8 mouse cellular contexts compared by ENCODE assay signal in genomic region chr8:123807024-123807431, GRCm38 (mm10). TPM values are rescaled to one million over a fixed set of nuclear protein-coding genes. Genes with fewer than 3 reads are reported as not detected.
DNase-seq lines count a peak whose midpoint lies in the region; ATAC-seq and TF ChIP-seq lines count a peak whose summit lies in the region.

No protein-coding gene starts in this region.

- TF ChIP-seq POLR2A in heart, adult 2 months (IDR thresholded peaks at IDR 0.05; ENCODE audit: insufficient read depth, low read depth, low read length): no peak
- no peak for TF ChIP-seq POLR2A in olfactory bulb, adult 2 months (IDR thresholded peaks at IDR 0.05; ENCODE audit: insufficient read depth, low read depth, low read length)

- DNase-seq in heart, adult 2 months: peak in 1 of 2 experiments; percentile 8
- DNase-seq in heart, adult 9 months (ENCODE audit: low spot score in 2 of 2): no peak
- DNase-seq in embryonic facial prominence, embryonic 14.5 days (ENCODE audit: low spot score): peak; percentile 48
- DNase-seq in induced T-regulatory cell, adult 2 months (ENCODE audit: low read depth): peak; percentile 63
- DNase-seq in liver, embryonic 13.5 days: peak; percentile 43
- no peak for DNase-seq in left cerebral cortex, postnatal 14 days (ENCODE audit: low spot score in 2 of 2)
- DNase-seq in adrenal gland, adult 2 months: no peak

- TF ChIP-seq EP300 in heart, adult 2 months (IDR thresholded peaks at IDR 0.05; ENCODE audit: insufficient read depth, low read depth, low read length): no peak

- 0 out of 2 replicates have a peak overlapping the region, but pooled peaks have one; percentile 19 for H3K9ac ChIP-seq in heart, adult 2 months (ENCODE audit: low read depth, low read length)
- H3K9ac ChIP-seq in embryonic facial prominence, embryonic 14.5 days (ENCODE audit: low read depth, low read length): peak overlapping the region; percentile 85
- peak overlapping the region; percentile 89 for H3K9ac ChIP-seq in liver, embryonic 13.5 days

- WGBS in heart, adult 2 months: 11% methylated on average over 14 of the region's 14 CpGs
- 6% methylated on average over 14 of the region's 14 CpGs for WGBS in embryonic facial prominence, embryonic 14.5 days
- WGBS in liver, embryonic 13.5 days (ENCODE audit: insufficient replicate concordance): 2% methylated on average over 14 of the region's 14 CpGs
- WGBS in olfactory bulb, adult 2 months: 3% methylated on average over 14 of the region's 14 CpGs

- peak overlapping the region; percentile 91 for H3K4me2 ChIP-seq in embryonic facial prominence, embryonic 14.5 days (ENCODE audit: low read depth, low read length)
- peak overlapping the region; percentile 95 for H3K4me2 ChIP-seq in liver, embryonic 13.5 days

- TF ChIP-seq CTCF in heart, adult 2 months (IDR thresholded peaks at IDR 0.05): no peak
- no peak for TF ChIP-seq CTCF in olfactory bulb, adult 2 months (IDR thresholded peaks at IDR 0.05; ENCODE audit: insufficient read depth, low read depth, low read length)

- H3K36me3 ChIP-seq in heart, adult 2 months (ENCODE audit: control insufficient read depth, insufficient read depth, low read length): no peaks in the 10 kb centered on the region
- H3K36me3 ChIP-seq in embryonic facial prominence, embryonic 14.5 days (ENCODE audit: control insufficient read depth, insufficient read depth, low read length): no peaks in the 10 kb centered on the region
- peaks cover 10% of the 10 kb centered on the region for H3K36me3 ChIP-seq in liver, embryonic 13.5 days

- no peaks in the 10 kb centered on the region for H3K9me3 ChIP-seq in embryonic facial prominence, embryonic 14.5 days (ENCODE audit: control insufficient read depth, low read length)
- no peaks in the 10 kb centered on the region for H3K9me3 ChIP-seq in liver, embryonic 13.5 days (replicated peaks)

- no peaks in the 10 kb centered on the region for H3K27me3 ChIP-seq in heart, adult 2 months (ENCODE audit: control insufficient read depth, insufficient read depth, low read length)
- H3K27me3 ChIP-seq in embryonic facial prominence, embryonic 14.5 days (replicated peaks; ENCODE audit: control insufficient read depth, insufficient read depth, low read length): no peaks in the 10 kb centered on the region
- no peaks in the 10 kb centered on the region for H3K27me3 ChIP-seq in liver, embryonic 13.5 days

- no peak for ATAC-seq in embryonic facial prominence, embryonic 14.5 days (ENCODE audit: low read depth)
- ATAC-seq in liver, embryonic 13.5 days (ENCODE audit: low read depth): peak; percentile 74

- no peak overlapping the region for H3K4me3 ChIP-seq in heart, adult 2 months
- H3K4me3 ChIP-seq in embryonic facial prominence, embryonic 14.5 days (ENCODE audit: low read depth, low read length): peak overlapping the region; percentile 79
- H3K4me3 ChIP-seq in liver, embryonic 13.5 days (replicated peaks): peak overlapping the region; percentile 81
- peak overlapping the region; percentile 63 for H3K4me3 ChIP-seq in olfactory bulb, adult 2 months (ENCODE audit: insufficient read depth, low read depth, low read length)

- H3K79me2 ChIP-seq in heart, adult 2 months (replicated peaks; ENCODE audit: control insufficient read depth, insufficient read depth, low read length): peaks cover 3% of the 10 kb centered on the region; the same call in 1 of the 2 replicates

- peaks cover 7% of the 10 kb centered on the region for H3K4me1 ChIP-seq in heart, adult 2 months (ENCODE audit: control insufficient read depth, insufficient read depth, low read length)
- H3K4me1 ChIP-seq in embryonic facial prominence, embryonic 14.5 days (ENCODE audit: control insufficient read depth, insufficient read depth, low read length): peaks cover 11% of the 10 kb centered on the region
- peaks cover 59% of the 10 kb centered on the region for H3K4me1 ChIP-seq in liver, embryonic 13.5 days (replicated peaks)
- H3K4me1 ChIP-seq in olfactory bulb, adult 2 months (ENCODE audit: control insufficient read depth, insufficient read depth, low read length): peaks cover 31% of the 10 kb centered on the region

- intact Hi-C loops in heart, adult 2 months (cut with DNase I): no loop called here
- intact Hi-C loops in left cerebral cortex, postnatal 14 days (cut with DNase I): no loop called here

- no peak overlapping the region for H3K27ac ChIP-seq in heart, adult 2 months
- H3K27ac ChIP-seq in embryonic facial prominence, embryonic 14.5 days (replicated peaks; ENCODE audit: low read depth, low read length): no peak overlapping the region
- peak overlapping the region; percentile 73 for H3K27ac ChIP-seq in liver, embryonic 13.5 days
- 0 out of 2 replicates have a peak overlapping the region, but pooled peaks have one; percentile 27 for H3K27ac ChIP-seq in olfactory bulb, adult 2 months (ENCODE audit: insufficient read depth, low read depth, low read length)

RNA-seq across cellular contexts. Expression of gene Rab4a, which starts 1.2 kb away (rescaled TPM):
- 1 to 10 TPM; 7.7 to 8.4 TPM for total RNA-seq in heart, adult 2 months (2021)
- 10.6 and 12.7 TPM in 2 replicates for polyA plus RNA-seq in heart, adult 2 months (2012; rRNA removed)
- polyA plus RNA-seq in embryonic facial prominence, embryonic 14.5 days (2014; fragmentation: Nextera tagmentation; extraction: Ambion mirVana): 46.6 and 46.8 TPM in 2 replicates
- 30.8 and 31.7 TPM in 2 replicates for polyA plus RNA-seq in liver, embryonic 13.5 days (2015; fragmentation: Nextera tagmentation; extraction: Ambion mirVana)
- polyA plus RNA-seq in olfactory bulb, adult 2 months (2012; ENCODE audit: insufficient read depth, insufficient read length, low replicate concordance, missing spikeins): not detected in 2 replicates
- total RNA-seq in left cerebral cortex, postnatal 14 days (2021): 10 to 100 TPM; 46.5 to 51.8 TPM
- total RNA-seq in adrenal gland, adult 2 months (2021): 10 to 100 TPM; 19.2 to 26.7 TPM
- polyA plus RNA-seq in adrenal gland, adult 2 months (2012; rRNA removed): 13.0 and 19.4 TPM in 2 replicates

RNA-seq across cellular contexts. Expression of gene Ccsap, which starts 53.0 kb away (rescaled TPM):
- total RNA-seq in heart, adult 2 months (2021): under 1 TPM; 0.68 to 0.81 TPM
- polyA plus RNA-seq in heart, adult 2 months (2012; rRNA removed): 0.18 and 0.70 TPM in 2 replicates
- 4.4 and 4.6 TPM in 2 replicates for polyA plus RNA-seq in embryonic facial prominence, embryonic 14.5 days (2014; fragmentation: Nextera tagmentation; extraction: Ambion mirVana)
- polyA plus RNA-seq in liver, embryonic 13.5 days (2015; fragmentation: Nextera tagmentation; extraction: Ambion mirVana): 2.3 and 2.7 TPM in 2 replicates
- polyA plus RNA-seq in olfactory bulb, adult 2 months (2012; ENCODE audit: insufficient read depth, insufficient read length, low replicate concordance, missing spikeins): not detected in 2 replicates
- 10 to 100 TPM; 69.8 to 73.6 TPM for total RNA-seq in left cerebral cortex, postnatal 14 days (2021)
- 1 to 10 TPM; 1.2 to 2.1 TPM for total RNA-seq in adrenal gland, adult 2 months (2021)
- 0.70 and 1.3 TPM in 2 replicates for polyA plus RNA-seq in adrenal gland, adult 2 months (2012; rRNA removed)

Comparison
In these comparisons a context has a peak if more than half of its experiments do, and no peak if none do; other contexts are left out.
1. DNase-seq: peak in embryonic facial prominence, embryonic 14.5 days (single experiment), induced T-regulatory cell, adult 2 months (single experiment) and liver, embryonic 13.5 days (single experiment); none in heart, adult 9 months (0 of 2), left cerebral cortex, postnatal 14 days (0 of 2) and adrenal gland, adult 2 months (single experiment).
2. H3K27ac ChIP-seq: peak in liver, embryonic 13.5 days (single experiment) and olfactory bulb, adult 2 months (single experiment); none in heart, adult 2 months (single experiment) and embryonic facial prominence, embryonic 14.5 days (single experiment).
3. H3K9ac ChIP-seq: peak in every context shown above with its lines; median percentile 89 in liver, embryonic 13.5 days; 85 in embryonic facial prominence, embryonic 14.5 days; 19 in heart, adult 2 months.